Mouse (Mus musculus): ENCODE measurements around the gene Ncs1. TPM values are rescaled to one million over a fixed set of nuclear protein-coding genes. Genes with fewer than 3 reads are reported as not detected.

Gene Ncs1
- total and polyA plus RNA-seq, 3 experiments: 5.9 to 14.1 (median 11.8) TPM

DNA sequence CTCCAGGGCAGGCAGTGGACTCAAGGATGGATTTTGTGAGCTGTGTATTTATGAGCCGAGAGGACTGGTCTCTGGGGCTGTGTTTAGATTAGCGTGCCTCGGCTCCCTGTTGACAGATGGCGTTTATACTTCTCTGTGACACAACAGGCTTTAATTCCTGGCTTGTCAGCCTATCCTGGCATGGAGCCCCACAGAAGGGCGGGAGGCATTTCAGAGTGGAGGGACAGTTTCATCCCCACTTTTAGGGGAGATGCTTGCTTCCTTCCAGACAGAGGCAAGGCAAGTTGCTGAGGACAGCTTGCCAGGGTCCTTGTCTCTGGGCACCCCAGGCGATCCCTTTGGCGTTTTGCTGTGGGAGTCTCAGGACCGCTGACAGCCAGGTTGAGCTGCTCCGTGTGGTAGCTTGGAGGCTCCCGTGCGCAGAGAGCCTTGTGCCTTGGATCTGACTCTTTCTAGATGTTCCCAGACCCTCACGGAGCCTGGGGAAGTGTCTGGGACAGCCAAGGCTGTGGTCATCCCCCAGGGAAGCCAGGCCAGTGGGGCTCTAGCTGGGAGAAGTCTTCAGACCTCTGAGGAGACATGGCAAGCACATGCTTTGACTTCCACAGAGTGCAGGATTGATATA lies 92.2 kb downstream of the Ncs1 start:
- no peaks in the 10 kb centered on the region for H3K27me3 ChIP-seq (ENCODE audit: control insufficient read depth, insufficient read depth, low read length)
- H3K9ac ChIP-seq (ENCODE audit: low read depth, low read length): no peak overlapping the region
- H3K27ac ChIP-seq: no peak overlapping the region
- H3K4me3 ChIP-seq: no peak overlapping the region
- no peaks in the 10 kb centered on the region for H3K36me3 ChIP-seq (ENCODE audit: control insufficient read depth, insufficient read depth, low read length)
- WGBS: 40% methylated on average over 12 of the region's 12 CpGs
- intact Hi-C loops (cut with DNase I): no loop called here
- no peaks in the 10 kb centered on the region for H3K79me2 ChIP-seq (replicated peaks; ENCODE audit: control insufficient read depth, insufficient read depth, low read length)
- TF ChIP-seq EP300 (IDR thresholded peaks at IDR 0.05; ENCODE audit: insufficient read depth, low read depth, low read length) (no peak), CTCF (IDR thresholded peaks at IDR 0.05) (no peak), POLR2A (IDR thresholded peaks at IDR 0.05; ENCODE audit: insufficient read depth, low read depth, low read length) (no peak)
- DNase-seq: peak; percentile 52 to 54
- H3K4me1 ChIP-seq (ENCODE audit: control insufficient read depth, insufficient read depth, low read length): peaks cover 7% of the 10 kb centered on the region

DNA sequence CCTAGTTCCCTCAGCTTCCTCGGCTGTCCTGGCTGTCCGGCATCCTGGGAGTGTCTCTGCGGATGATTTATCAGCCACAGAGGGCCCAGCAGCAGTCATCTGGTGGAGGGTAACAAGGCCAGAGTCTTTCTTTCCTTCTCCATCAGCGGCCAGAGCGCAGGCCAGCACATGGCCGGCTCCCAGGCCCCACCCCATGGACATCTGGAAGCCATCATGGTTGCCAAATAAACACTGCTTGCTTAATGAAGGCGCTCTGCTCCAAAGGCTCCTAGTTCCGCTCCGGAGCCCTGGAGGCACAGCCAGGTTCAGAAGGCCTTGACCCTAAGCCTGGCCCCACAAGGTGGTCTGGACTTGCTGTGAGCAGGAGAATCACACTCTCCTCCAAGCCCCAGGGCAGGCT lies 94.2 kb downstream of the Ncs1 start:
- Histone ChIP-seq H3K27me3 (ENCODE audit: control insufficient read depth, insufficient read depth, low read length) (no peaks in the 10 kb centered on the region), H3K4me3 (no peak overlapping the region), H3K4me1 (ENCODE audit: control insufficient read depth, insufficient read depth, low read length) (peaks cover 8% of the 10 kb centered on the region), H3K36me3 (ENCODE audit: control insufficient read depth, insufficient read depth, low read length) (no peaks in the 10 kb centered on the region), H3K27ac (no peak overlapping the region; the same call in 1 of the 2 replicates), H3K9ac (ENCODE audit: low read depth, low read length) (no peak overlapping the region), H3K79me2 (replicated peaks; ENCODE audit: control insufficient read depth, insufficient read depth, low read length) (no peaks in the 10 kb centered on the region)
- WGBS: 43% methylated on average over 9 of the region's 9 CpGs
- intact Hi-C loops (cut with DNase I): no loop called here
- TF ChIP-seq EP300 (IDR thresholded peaks at IDR 0.05; ENCODE audit: insufficient read depth, low read depth, low read length): 0 out of 2 replicates have a peak, but pooled peaks have one; percentile 30
- no peak for TF ChIP-seq CTCF (IDR thresholded peaks at IDR 0.05)
- DNase-seq: peak; percentile 83 to 85

DNA sequence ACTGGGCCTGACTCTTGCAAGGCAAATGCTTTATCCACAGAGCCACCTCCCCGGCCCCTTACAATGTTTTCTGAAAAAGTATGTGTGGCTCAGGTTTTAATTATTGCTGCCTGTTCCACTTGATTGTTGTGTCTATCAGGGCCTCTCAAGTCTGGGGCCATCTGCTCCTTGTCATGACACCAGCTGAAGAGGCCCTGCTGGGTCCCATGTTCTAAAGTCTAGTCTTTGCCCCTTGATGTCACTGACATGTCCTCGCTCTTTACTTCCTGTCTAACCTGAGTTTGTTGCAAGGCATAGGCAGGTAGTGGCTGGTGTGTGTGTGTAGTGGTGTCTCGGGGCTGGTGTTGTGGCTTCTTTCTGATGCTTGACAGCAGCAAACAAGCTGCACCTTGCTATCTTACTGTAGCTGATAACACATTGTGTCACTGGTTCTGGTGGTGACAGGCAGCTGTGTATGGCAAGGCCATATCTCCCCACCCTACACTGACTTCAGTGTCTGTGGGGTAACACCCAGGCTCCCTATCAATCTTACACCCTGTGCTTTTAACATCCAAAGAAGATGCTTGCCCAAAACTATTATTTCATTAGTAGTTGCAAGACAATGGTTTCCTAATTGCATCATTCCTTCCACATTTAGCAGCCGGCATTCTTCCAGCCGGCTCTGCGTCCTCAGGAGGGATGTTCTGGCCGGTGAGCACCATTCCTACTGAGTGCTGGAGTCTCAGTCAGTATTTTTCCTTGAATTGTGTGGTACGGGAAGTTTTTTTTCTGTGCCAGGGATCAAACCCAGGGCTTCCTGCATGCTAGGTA lies 96.3 kb downstream of the Ncs1 start:
- no peak overlapping the region for H3K4me3 ChIP-seq
- H3K36me3 ChIP-seq (ENCODE audit: control insufficient read depth, insufficient read depth, low read length): no peaks in the 10 kb centered on the region
- DNase-seq: peak; percentile 53 to 69
- no peak overlapping the region for H3K9ac ChIP-seq (ENCODE audit: low read depth, low read length)
- WGBS: 14% methylated on average over 8 of the region's 8 CpGs
- H3K4me1 ChIP-seq (ENCODE audit: control insufficient read depth, insufficient read depth, low read length): peaks cover 8% of the 10 kb centered on the region
- no peaks in the 10 kb centered on the region for H3K79me2 ChIP-seq (replicated peaks; ENCODE audit: control insufficient read depth, insufficient read depth, low read length)
- H3K27ac ChIP-seq: no peak overlapping the region
- no peak for TF ChIP-seq POLR2A (IDR thresholded peaks at IDR 0.05; ENCODE audit: insufficient read depth, low read depth, low read length)
- TF ChIP-seq CTCF (IDR thresholded peaks at IDR 0.05): no peak
- TF ChIP-seq EP300 (IDR thresholded peaks at IDR 0.05; ENCODE audit: insufficient read depth, low read depth, low read length): 0 out of 2 replicates have a peak, but pooled peaks have one; percentile 21
- intact Hi-C loops (cut with DNase I): no loop called here
- H3K27me3 ChIP-seq (ENCODE audit: control insufficient read depth, insufficient read depth, low read length): no peaks in the 10 kb centered on the region

Other genes starting within 250 kb of the Ncs1 start
- 10 to 100 TPM; 49.0 to 53.6 TPM for gene Fnbp1, start 103.8 kb upstream of the Ncs1 start, total RNA-seq (2021)
- gene Fnbp1, start 103.8 kb upstream of the Ncs1 start, polyA plus RNA-seq (2012; rRNA removed): 40.3 and 46.1 TPM in 2 replicates
- 10 to 100 TPM; 29.0 to 30.9 TPM for gene Gpr107, start 93.5 kb upstream of the Ncs1 start, total RNA-seq (2021)
- gene Gpr107, start 93.5 kb upstream of the Ncs1 start, polyA plus RNA-seq (2012; rRNA removed): 16.0 and 32.3 TPM in 2 replicates
- gene Hmcn2, start 68.6 kb downstream of the Ncs1 start, total RNA-seq (2021): 1 to 10 TPM; 7.2 to 8.3 TPM
- 22.8 and 24.3 TPM in 2 replicates for gene Hmcn2, start 68.6 kb downstream of the Ncs1 start, polyA plus RNA-seq (2012; rRNA removed)
- gene Ass1, start 224.4 kb downstream of the Ncs1 start, total RNA-seq (2021): 1 to 10 TPM; 5.4 to 6.5 TPM
- 4.9 and 7.0 TPM in 2 replicates for gene Ass1, start 224.4 kb downstream of the Ncs1 start, polyA plus RNA-seq (2012; rRNA removed)

Data from heart, adult 2 months (tissue).